Mouse (Mus musculus): Measurements from ENCODE around the gene Rbp3.

The Rbp3 gene

GRCm38 (mm10) chr14:33974752-33975151 lies 20.9 kb downstream of the Rbp3 start:
- peak; percentile 26 for DNase-seq (ENCODE audit: low spot score)

GRCm38 (mm10) chr14:33977748-33978147 lies 23.9 kb downstream of the Rbp3 start:
- DNase-seq (ENCODE audit: low spot score) = no peak

DNA sequence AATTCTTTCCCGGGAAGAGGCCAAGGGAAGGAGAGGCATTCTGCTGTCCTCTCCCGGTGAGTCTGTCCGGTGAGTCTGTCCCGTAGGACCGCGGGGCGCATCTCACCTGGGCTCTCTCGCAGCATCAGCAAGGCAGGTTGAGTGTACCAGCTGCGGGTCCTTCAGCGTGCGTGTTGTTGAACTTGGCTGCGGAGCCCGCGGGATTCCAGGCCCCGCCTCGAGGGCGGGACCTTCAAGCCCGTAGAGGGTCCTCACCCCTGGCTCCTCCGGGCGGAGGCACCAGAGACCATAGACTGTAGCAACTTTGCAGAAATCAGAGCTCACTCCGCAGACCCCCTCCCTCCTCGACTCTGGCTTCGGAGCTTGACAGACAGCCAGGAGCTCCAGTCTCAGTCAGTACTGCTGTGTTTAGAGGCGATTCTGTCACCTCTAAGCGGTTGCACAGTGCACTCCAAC lies 24.8 kb downstream of the Rbp3 start, which contains the start of gene Zfp488:
Gene Zfp488 (minus strand): TSS at position 161 of the 456 bp plus-strand sequence.
- DNase-seq (ENCODE audit: low spot score) = no peak

DNA sequence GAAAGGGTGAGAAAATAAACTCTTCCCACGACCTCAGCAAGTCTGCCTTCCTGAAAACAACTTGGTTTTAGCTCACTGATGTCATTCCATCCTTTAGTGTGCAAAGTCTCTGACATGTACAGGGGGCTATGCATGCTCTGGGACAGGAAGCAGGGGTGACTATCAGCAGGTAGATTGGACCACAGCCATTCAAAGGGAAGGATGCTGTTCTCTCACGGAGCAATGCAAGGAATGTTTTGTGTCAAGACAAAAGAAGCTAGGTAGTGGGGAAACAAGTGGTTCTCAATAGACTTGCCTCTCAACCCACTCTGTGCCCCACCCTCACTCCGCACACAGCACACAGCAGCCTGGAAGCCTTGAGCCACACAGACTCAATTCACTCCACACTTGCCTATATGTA lies 35.4 kb downstream of the Rbp3 start:
- no peak for DNase-seq (ENCODE audit: low spot score)

DNA sequence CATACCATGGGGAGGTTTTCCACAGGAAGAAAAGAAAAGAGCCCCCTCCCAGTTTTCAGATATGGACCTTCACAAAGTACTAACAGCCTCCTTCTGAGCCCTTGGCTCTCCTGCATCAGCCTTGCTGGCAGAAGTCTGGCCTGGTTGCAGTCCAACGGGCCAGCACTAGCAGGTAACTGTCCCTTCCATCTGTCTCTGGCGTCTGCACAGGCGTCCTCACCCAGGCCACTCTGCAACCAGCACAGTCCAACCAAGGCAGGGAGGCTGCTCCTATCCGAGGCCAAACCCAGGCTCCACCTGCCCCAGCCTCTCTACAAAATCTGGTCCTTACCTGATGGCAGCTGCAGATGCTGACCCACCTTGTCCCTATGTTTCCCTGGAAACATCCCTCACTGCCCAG lies 38.2 kb downstream of the Rbp3 start:
- DNase-seq (ENCODE audit: low spot score) = no peak

- no peak for DNase-seq (ENCODE audit: low spot score)
Observed at GRCm38 (mm10) chr14:33993051-33993450, 39.2 kb downstream of the Rbp3 start.

- no peak for DNase-seq (ENCODE audit: low spot score)
Observed at GRCm38 (mm10) chr14:33993521-33994289, 39.9 kb downstream of the Rbp3 start.

DNA sequence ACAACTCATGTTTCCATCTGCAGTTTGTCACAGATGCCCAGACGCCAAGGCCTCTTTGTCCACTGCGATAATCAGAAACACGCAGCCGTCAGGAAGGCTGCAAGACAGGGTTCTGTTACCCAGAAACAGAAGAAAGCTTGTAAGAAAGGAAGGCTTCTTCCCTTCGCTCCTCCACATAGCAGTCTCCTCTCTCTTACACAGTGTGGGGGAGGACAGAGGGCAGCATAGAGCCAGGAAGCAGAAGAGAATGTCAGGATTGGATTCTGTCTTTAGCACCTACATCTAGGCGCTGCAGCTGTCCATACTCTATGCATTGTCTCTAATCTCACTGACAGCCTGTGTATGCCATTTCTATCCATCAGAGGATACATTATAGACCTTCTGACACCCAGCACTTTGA lies 43.6 kb downstream of the Rbp3 start:
- no peak for DNase-seq (ENCODE audit: low spot score)

- no peak for DNase-seq (ENCODE audit: low spot score)
Observed at GRCm38 (mm10) chr14:34000076-34000475, 46.3 kb downstream of the Rbp3 start.

- no peak for DNase-seq (ENCODE audit: low spot score)
Observed at GRCm38 (mm10) chr14:34001445-34001844, 47.6 kb downstream of the Rbp3 start.

GRCm38 (mm10) chr14:34002358-34002757 lies 48.6 kb downstream of the Rbp3 start:
- no peak for DNase-seq (ENCODE audit: low spot score)
